Mouse (Mus musculus) neural tube, embryonic 15.5 days (tissue): ENCODE measurements at regions not wholly inside any gene's neighbourhood (a gene's known extent, or its start where the extent isn't known, plus 50 kb on each side); places are given as distances from the start of the nearest gene placed in this dataset.

ENCODE experiments used
- ATAC-seq: fragments of 200-750 bp; cut with Nextera tagmentation; 2 replicates; pipeline ENCODE4 v1.8.0; 2017; ENCODE audit warnings: mild to moderate bottlenecking, moderate TSS enrichment, moderate library complexity; ENCODE audit not compliant: low FRiP score
- H3K27ac ChIP-seq: fragments of 300-500 bp; sonication (generic); replicated peaks from 2 replicates; pipeline ENCODE4 v1.5.1; 2015; ENCODE audit warnings: mild to moderate bottlenecking, inconsistent platforms
- H3K27me3 ChIP-seq: fragments of 300-500 bp; sonication (generic); replicated peaks from 2 replicates; pipeline ENCODE4 v1.6.1; 2015; ENCODE audit warnings: inconsistent platforms
- H3K36me3 ChIP-seq: fragments of 300-500 bp; sonication (generic); 2 replicates; pipeline ENCODE4 v1.6.1; 2015; ENCODE audit warnings: inconsistent platforms
- H3K4me1 ChIP-seq: fragments of 300-500 bp; sonication (generic); 2 replicates; pipeline ENCODE4 v1.6.1; 2015; ENCODE audit warnings: inconsistent platforms
- H3K4me2 ChIP-seq: fragments of 300-500 bp; sonication (generic); 2 replicates; pipeline ENCODE4 v1.6.1; 2015; ENCODE audit warnings: inconsistent platforms, mild to moderate bottlenecking, moderate library complexity
- H3K4me3 ChIP-seq: fragments of 300-500 bp; sonication (generic); replicated peaks from 2 replicates; pipeline ENCODE4 v1.5.1; 2015; ENCODE audit warnings: mild to moderate bottlenecking, inconsistent platforms
- H3K9ac ChIP-seq: fragments of 300-500 bp; sonication (generic); replicated peaks from 2 replicates; pipeline ENCODE4 v1.6.1; 2015; ENCODE audit warnings: mild to moderate bottlenecking, inconsistent platforms
- H3K9me3 ChIP-seq: fragments of 300-500 bp; sonication (generic); replicated peaks from 2 replicates; pipeline ENCODE4 v1.6.1; 2016; ENCODE audit warnings: inconsistent platforms
- WGBS: fragments of 180-500 bp; shearing (Covaris S2); methylation state at CpG from one replicate; pipeline ENCODE4 v1.1.7; 2015; ENCODE audit warnings: mixed read lengths; 5-methylcytosine and 5-hydroxymethylcytosine counted together

- no peak for ATAC-seq
- Histone ChIP-seq H3K4me1 (no peaks in the 10 kb centered on the region), H3K4me2 (no peak overlapping the region), H3K9ac (no peak overlapping the region), H3K9me3 (no peaks in the 10 kb centered on the region), H3K27me3 (no peaks in the 10 kb centered on the region), H3K4me3 (no peak overlapping the region), H3K27ac (no peak overlapping the region), H3K36me3 (no peaks in the 10 kb centered on the region)
- WGBS, result 77% methylated on average over 2 of the region's 2 CpGs
These were observed 74.2 kb upstream of the Cp start for GRCm38 (mm10) chr3:19882623-19883022.

- H3K4me3 ChIP-seq, result no peak overlapping the region
- H3K27ac ChIP-seq, result no peak overlapping the region
- H3K4me2 ChIP-seq, result no peak overlapping the region
- no peak for ATAC-seq
- H3K9ac ChIP-seq, result no peak overlapping the region
- no peaks in the 10 kb centered on the region for H3K9me3 ChIP-seq
- H3K36me3 ChIP-seq, result no peaks in the 10 kb centered on the region
- H3K27me3 ChIP-seq, result no peaks in the 10 kb centered on the region
- no peaks in the 10 kb centered on the region for H3K4me1 ChIP-seq
These were observed 68.4 kb upstream of the Cp start for GRCm38 (mm10) chr3:19888405-19888804.

GRCm38 (mm10) chr3:19894258-19894629, 62.6 kb upstream of the Cp start:
- Histone ChIP-seq H3K4me3 (peak overlapping the region; percentile 96), H3K9me3 (no peaks in the 10 kb centered on the region), H3K27ac (no peak overlapping the region), H3K4me1 (peaks cover 27% of the 10 kb centered on the region), H3K36me3 (peaks cover 11% of the 10 kb centered on the region), H3K9ac (0 out of 2 replicates have a peak overlapping the region, but pooled peaks have one; percentile 29), H3K27me3 (no peaks in the 10 kb centered on the region), H3K4me2 (peak overlapping the region; percentile 93)
- 5% methylated on average over 10 of the region's 10 CpGs for WGBS
- no peak for ATAC-seq

GRCm38 (mm10) chr3:19894630-19895578, 62.0 kb upstream of the Cp start:
- H3K4me2 ChIP-seq, result peak overlapping the region; percentile 93
- ATAC-seq, result peak; percentile 100

GRCm38 (mm10) chr3:19895755-19896154, 61.1 kb upstream of the Cp start:
- Histone ChIP-seq H3K36me3 (peaks cover 14% of the 10 kb centered on the region), H3K4me1 (peaks cover 27% of the 10 kb centered on the region), H3K4me3 (peak overlapping the region; percentile 96), H3K4me2 (peak overlapping the region; percentile 93), H3K9ac (peak overlapping the region; percentile 88), H3K27me3 (no peaks in the 10 kb centered on the region), H3K27ac (peak overlapping the region; percentile 86), H3K9me3 (no peaks in the 10 kb centered on the region)
- no peak for ATAC-seq
- WGBS, result 42% methylated on average over 5 of the region's 5 CpGs

More at GRCm38 (mm10) chr3:19894630-19895578, 62.0 kb upstream of the Cp start:
- Histone ChIP-seq H3K9ac (peak overlapping the region; percentile 88), H3K4me3 (peak overlapping the region; percentile 96), H3K36me3 (peaks cover 14% of the 10 kb centered on the region), H3K27ac (peak overlapping the region; percentile 86), H3K27me3 (no peaks in the 10 kb centered on the region), H3K9me3 (no peaks in the 10 kb centered on the region), H3K4me1 (peaks cover 27% of the 10 kb centered on the region)
- WGBS, result under 1% methylated on average over 68 of the region's 68 CpGs

- Histone ChIP-seq H3K4me2 (peak overlapping the region; percentile 93; the same call in 1 of the 2 replicates), H3K9ac (no peak overlapping the region), H3K27ac (no peak overlapping the region), H3K27me3 (no peaks in the 10 kb centered on the region), H3K4me1 (peaks cover 27% of the 10 kb centered on the region), H3K36me3 (peaks cover 14% of the 10 kb centered on the region), H3K4me3 (no peak overlapping the region), H3K9me3 (no peaks in the 10 kb centered on the region)
- WGBS, result 96% methylated on average over 3 of the region's 3 CpGs
- no peak for ATAC-seq
These were observed 59.7 kb upstream of the Cp start for GRCm38 (mm10) chr3:19897140-19897539.

- 86% methylated on average over 3 of the region's 3 CpGs for WGBS
- ATAC-seq, result no peak
- Histone ChIP-seq H3K27me3 (no peaks in the 10 kb centered on the region), H3K9me3 (no peaks in the 10 kb centered on the region), H3K27ac (no peak overlapping the region), H3K4me3 (no peak overlapping the region), H3K4me1 (peaks cover 8% of the 10 kb centered on the region; the same call in 1 of the 2 replicates), H3K36me3 (peaks cover 13% of the 10 kb centered on the region), H3K4me2 (no peak overlapping the region), H3K9ac (no peak overlapping the region)
These were observed 54.6 kb upstream of the Cp start for GRCm38 (mm10) chr3:19902226-19902625.

GRCm38 (mm10) chr3:19904446-19905275, 52.2 kb upstream of the Cp start:
- WGBS, result 29% methylated on average over 5 of the region's 5 CpGs
- ATAC-seq, result peak; percentile 89
- no peak overlapping the region for H3K4me3 ChIP-seq
- H3K27me3 ChIP-seq, result no peaks in the 10 kb centered on the region
- no peaks in the 10 kb centered on the region for H3K36me3 ChIP-seq
- H3K4me1 ChIP-seq, result no peaks in the 10 kb centered on the region
- no peak overlapping the region for H3K4me2 ChIP-seq
- H3K27ac ChIP-seq, result no peak overlapping the region
- H3K9ac ChIP-seq, result no peak overlapping the region
- H3K9me3 ChIP-seq, result no peaks in the 10 kb centered on the region
